Mouse (Mus musculus) embryonic facial prominence, embryonic 14.5 days (tissue): ENCODE results near the gene Zfp119b. TPM values are rescaled to one million over a fixed set of nuclear protein-coding genes. Genes with fewer than 3 reads are reported as not detected.

ENCODE experiments used
- ATAC-seq: fragments of 200-750 bp; cut with Nextera tagmentation; 2 replicates; pipeline ENCODE4 v1.8.0; 2017; ENCODE audit warnings: low read depth, moderate number of reproducible peaks, moderate TSS enrichment
- DNase-seq: peaks from one replicate; pipeline ENCODE4 v3.0.0-alpha.2; 2015; ENCODE audit warnings: low spot score
- H3K27ac ChIP-seq: fragments of 300-500 bp; sonication (generic); replicated peaks from 2 replicates; pipeline ENCODE4 v1.5.1; 2014; ENCODE audit warnings: low read depth, mild to moderate bottlenecking, low read length, moderate library complexity
- H3K27me3 ChIP-seq: fragments of 300-500 bp; sonication (generic); replicated peaks from 2 replicates; pipeline ENCODE4 v1.6.1; 2014; ENCODE audit warnings: low read length; ENCODE audit not compliant: control insufficient read depth, insufficient read depth
- H3K36me3 ChIP-seq: fragments of 300-500 bp; sonication (generic); 2 replicates; pipeline ENCODE4 v1.6.1; 2014; ENCODE audit warnings: low read length, mixed read lengths; ENCODE audit not compliant: control insufficient read depth, insufficient read depth
- H3K4me1 ChIP-seq: fragments of 300-500 bp; sonication (generic); 2 replicates; pipeline ENCODE4 v1.6.1; 2014; ENCODE audit warnings: antibody characterized with exemption, low read length; ENCODE audit not compliant: control insufficient read depth, insufficient read depth
- H3K4me2 ChIP-seq: fragments of 300-500 bp; sonication (generic); 2 replicates; pipeline ENCODE4 v1.6.1; 2014; ENCODE audit warnings: low read depth, mild to moderate bottlenecking, low read length, moderate library complexity, mixed read lengths
- H3K4me3 ChIP-seq: fragments of 300-500 bp; sonication (generic); 2 replicates; pipeline ENCODE4 v1.5.1; 2014; ENCODE audit warnings: low read depth, mild to moderate bottlenecking, low read length
- H3K9ac ChIP-seq: fragments of 300-500 bp; sonication (generic); 2 replicates; pipeline ENCODE4 v1.6.1; 2014; ENCODE audit warnings: low read depth, mild to moderate bottlenecking, low read length, moderate library complexity, mixed read lengths
- H3K9me3 ChIP-seq: fragments of 300-500 bp; sonication (generic); 2 replicates; pipeline ENCODE4 v1.6.1; 2016; ENCODE audit warnings: low read length; ENCODE audit not compliant: control insufficient read depth
- WGBS: fragments of 180-500 bp; shearing (Covaris S2); extraction: QIAGEN DNeasy Blood & Tissue Kit; methylation state at CpG from one replicate; pipeline ENCODE4 v1.1.7; 2014; 5-methylcytosine and 5-hydroxymethylcytosine counted together
- polyA plus RNA-seq: library from polyadenylated mRNA; unstranded; fragments of >200 nt; fragmentation: Nextera tagmentation; extraction: Ambion mirVana; gene quantifications from 2 replicates; pipeline ENCODE4 v1.2.1, GENCODE M21; 2014

Zfp119b gene
- polyA plus RNA-seq, 1 experiment from 2014 or later: 6.0 TPM

- Histone ChIP-seq H3K27me3 (peaks cover 10% of the 10 kb centered on the region; the same call in 1 of the 2 replicates), H3K36me3 (peaks cover 34% of the 10 kb centered on the region), H3K4me1 (peaks cover 12% of the 10 kb centered on the region), H3K4me3 (peak within 1 kb of the TSS; percentile 50), H3K27ac (no peak within 1 kb of the TSS), H3K9me3 (no peaks in the 10 kb centered on the region), H3K9ac (peak within 1 kb of the TSS; percentile 76), H3K4me2 (peak within 1 kb of the TSS; percentile 74)
- DNase-seq: peak; percentile 39
- ATAC-seq: peak; percentile 64
- 16% methylated on average over 29 of the region's 55 CpGs for WGBS
These were observed 20.9 kb upstream of the Zfp119b start, which contains the start of gene Shd for GRCm38 (mm10) chr17:55969966-55970891. Shd (plus strand) TSS chr17:55970467.

DNA sequence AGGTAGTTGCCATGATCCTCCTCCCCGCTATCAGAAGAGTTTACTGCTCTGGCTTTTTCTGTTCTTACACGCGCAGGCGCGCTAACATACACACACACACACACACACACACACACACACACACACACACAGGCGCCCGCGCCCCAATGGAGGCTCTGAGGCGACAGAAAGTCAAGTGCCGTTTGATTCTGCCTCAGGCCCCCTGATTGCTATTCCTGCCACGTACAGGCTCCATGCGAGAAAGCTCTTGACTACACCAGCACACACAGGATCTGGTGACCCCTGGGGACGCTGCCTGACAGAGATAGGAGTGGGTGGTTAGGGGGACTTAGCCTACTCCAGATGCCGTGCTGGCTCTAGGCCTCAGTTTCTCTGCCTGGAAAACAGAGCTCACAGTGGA, 20.3 kb upstream of the Zfp119b start:
- H3K9me3 ChIP-seq: no peaks in the 10 kb centered on the region
- DNase-seq (peak; percentile 42), ATAC-seq (0 out of 2 replicates have a peak, but pooled peaks have one; percentile 2)
- peak overlapping the region; percentile 74 for H3K4me2 ChIP-seq
- no peak overlapping the region for H3K27ac ChIP-seq
- H3K27me3 ChIP-seq: peaks cover 10% of the 10 kb centered on the region; the same call in 1 of the 2 replicates
- peaks cover 41% of the 10 kb centered on the region for H3K36me3 ChIP-seq
- H3K4me3 ChIP-seq: peak overlapping the region; percentile 50
- WGBS: 39% methylated on average over 12 of the region's 14 CpGs
- peaks cover 12% of the 10 kb centered on the region for H3K4me1 ChIP-seq
- peak overlapping the region; percentile 76; the same call in 1 of the 2 replicates for H3K9ac ChIP-seq

- ATAC-seq: no peak
- no peaks in the 10 kb centered on the region for H3K9me3 ChIP-seq
- H3K4me2 ChIP-seq: no peak overlapping the region
- H3K4me3 ChIP-seq: no peak overlapping the region
- DNase-seq: no peak
- peaks cover 45% of the 10 kb centered on the region for H3K36me3 ChIP-seq
- WGBS: 47% methylated on average over 7 of the region's 7 CpGs
- peaks cover 10% of the 10 kb centered on the region; the same call in 1 of the 2 replicates for H3K27me3 ChIP-seq
- H3K4me1 ChIP-seq: peaks cover 12% of the 10 kb centered on the region
- no peak overlapping the region for H3K9ac ChIP-seq
- H3K27ac ChIP-seq: no peak overlapping the region
These were observed 18.9 kb upstream of the Zfp119b start for GRCm38 (mm10) chr17:55968210-55968609.

DNA sequence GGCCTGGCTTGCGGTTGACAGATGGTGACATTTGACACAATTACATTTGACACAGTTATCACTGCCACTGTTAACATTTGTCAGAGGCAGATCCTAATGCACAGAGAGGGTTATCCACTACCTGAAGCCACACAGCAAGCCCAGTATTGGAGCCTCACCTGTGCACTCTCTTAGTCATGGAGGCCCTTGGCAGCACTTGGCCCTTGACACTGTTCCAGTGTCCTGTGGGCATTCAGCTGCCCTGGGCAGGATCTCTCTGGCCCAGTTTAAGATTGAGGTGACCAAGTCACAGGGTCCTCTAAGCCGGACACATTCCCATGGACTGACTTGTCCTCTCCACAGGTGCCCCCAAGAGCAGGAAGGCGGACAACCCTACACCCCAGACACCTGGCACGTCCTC, 17.9 kb upstream of the Zfp119b start:
- ATAC-seq (no peak), DNase-seq (no peak)
- Histone ChIP-seq H3K4me3 (no peak overlapping the region), H3K4me1 (peaks cover 12% of the 10 kb centered on the region), H3K36me3 (peaks cover 45% of the 10 kb centered on the region), H3K27ac (no peak overlapping the region), H3K27me3 (peaks cover 10% of the 10 kb centered on the region; the same call in 1 of the 2 replicates), H3K4me2 (no peak overlapping the region), H3K9ac (no peak overlapping the region), H3K9me3 (no peaks in the 10 kb centered on the region)
- 87% methylated on average over 4 of the region's 4 CpGs for WGBS

GRCm38 (mm10) chr17:55964996-55965395, 15.7 kb upstream of the Zfp119b start:
- DNase-seq (no peak), ATAC-seq (no peak)
- Histone ChIP-seq H3K27me3 (no peaks in the 10 kb centered on the region), H3K4me2 (no peak overlapping the region), H3K4me1 (peaks cover 6% of the 10 kb centered on the region), H3K36me3 (peaks cover 59% of the 10 kb centered on the region), H3K9ac (no peak overlapping the region), H3K27ac (no peak overlapping the region), H3K4me3 (no peak overlapping the region), H3K9me3 (no peaks in the 10 kb centered on the region)
- WGBS: 84% methylated on average over 9 of the region's 9 CpGs

DNA sequence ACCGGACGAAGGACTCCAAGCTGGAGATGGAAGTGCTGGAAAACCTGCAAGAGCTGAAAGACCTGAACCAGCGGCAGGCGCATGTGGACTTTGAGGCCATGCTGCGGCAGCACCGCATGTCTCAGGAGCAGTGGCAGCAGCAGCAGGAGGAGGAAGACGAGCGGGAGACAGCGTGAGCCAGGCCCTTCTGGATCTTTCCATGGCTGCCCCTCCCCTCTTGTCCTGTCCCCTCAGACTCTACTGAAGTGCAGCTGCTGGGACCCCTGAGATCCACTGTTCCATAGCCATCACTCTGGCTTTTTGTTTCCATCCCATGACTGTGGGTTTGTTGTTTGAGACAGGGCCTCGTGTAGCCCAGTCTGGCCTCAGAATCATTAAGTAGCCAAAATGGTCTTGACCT, 15.2 kb upstream of the Zfp119b start:
- WGBS: 95% methylated on average over 10 of the region's 10 CpGs
- no peak for ATAC-seq
- Histone ChIP-seq H3K9ac (no peak overlapping the region), H3K36me3 (peaks cover 59% of the 10 kb centered on the region), H3K27ac (no peak overlapping the region), H3K27me3 (no peaks in the 10 kb centered on the region), H3K4me3 (no peak overlapping the region), H3K4me2 (no peak overlapping the region), H3K9me3 (no peaks in the 10 kb centered on the region), H3K4me1 (peaks cover 7% of the 10 kb centered on the region; the same call in 1 of the 2 replicates)
- DNase-seq: no peak

DNA sequence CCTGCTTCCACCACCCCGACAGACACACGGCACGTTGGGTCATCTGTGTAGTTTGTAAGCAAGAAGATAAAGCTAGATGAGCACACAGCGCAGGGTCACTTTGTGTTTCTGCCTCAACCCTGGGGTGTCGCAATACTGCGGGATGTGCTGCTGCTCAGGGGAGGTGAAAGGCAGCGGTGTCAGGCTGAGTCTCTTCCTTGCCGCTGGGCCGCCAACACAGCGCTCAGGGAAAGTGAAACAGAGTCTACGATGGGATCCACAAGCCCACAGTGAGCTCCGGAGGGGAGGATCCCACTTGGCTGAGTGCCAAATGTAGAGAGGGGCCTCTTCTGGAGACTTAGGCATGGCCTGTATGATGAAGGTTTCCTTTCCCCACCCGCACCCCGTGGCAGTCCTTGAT, 13.9 kb upstream of the Zfp119b start:
- Histone ChIP-seq H3K4me2 (no peak overlapping the region), H3K4me3 (no peak overlapping the region), H3K27me3 (no peaks in the 10 kb centered on the region), H3K36me3 (peaks cover 58% of the 10 kb centered on the region), H3K9ac (no peak overlapping the region), H3K4me1 (peaks cover 10% of the 10 kb centered on the region; the same call in 1 of the 2 replicates), H3K27ac (no peak overlapping the region), H3K9me3 (no peaks in the 10 kb centered on the region)
- peak; percentile 50 for DNase-seq
- no peak for ATAC-seq
- 61% methylated on average over 14 of the region's 14 CpGs for WGBS

DNA sequence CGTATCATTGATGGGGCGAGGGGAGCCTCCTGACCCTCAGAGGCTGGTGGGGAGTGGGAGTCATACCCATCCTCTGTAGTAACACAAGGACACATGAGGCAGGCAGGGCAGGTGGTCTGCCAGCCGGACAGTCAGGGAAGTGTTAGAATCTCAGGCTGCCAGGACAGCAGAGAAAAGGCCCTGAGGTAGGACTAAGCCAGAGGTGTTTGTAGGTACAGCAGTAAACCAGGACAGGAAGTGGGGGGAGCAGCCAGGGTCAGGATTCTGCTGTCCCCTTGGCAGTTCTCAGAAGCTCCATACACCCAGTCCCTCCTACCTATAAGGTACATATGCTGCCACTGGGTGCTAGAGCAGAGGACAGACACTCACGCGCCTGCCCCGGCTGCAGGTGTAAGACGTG, 12.3 kb upstream of the Zfp119b start:
- ATAC-seq (no peak), DNase-seq (no peak)
- H3K4me1 ChIP-seq: peaks cover 11% of the 10 kb centered on the region; the same call in 1 of the 2 replicates
- no peaks in the 10 kb centered on the region for H3K9me3 ChIP-seq
- H3K27ac ChIP-seq: no peak overlapping the region
- no peak overlapping the region for H3K4me3 ChIP-seq
- no peak overlapping the region for H3K9ac ChIP-seq
- H3K27me3 ChIP-seq: no peaks in the 10 kb centered on the region
- 94% methylated on average over 7 of the region's 7 CpGs for WGBS
- no peak overlapping the region for H3K4me2 ChIP-seq
- H3K36me3 ChIP-seq: peaks cover 43% of the 10 kb centered on the region
